Mouse (Mus musculus): Measurements from ENCODE around the gene Sik1.
A peak's percentile ranks its signal among the peaks of the same experiment; 100 is the strongest.
"Not testable (repeated sequence)": the region's sequence is repeated elsewhere in the genome, so short reads cannot be mapped to it uniquely, and the experiment has no call there.

Sik1 gene

GRCm38 (mm10) chr17:31855597-31856518, at the start of gene Sik1:
Sik1 (minus strand) TSS chr17:31855804.
- peak; percentile 100 for DNase-seq

- DNase-seq: peak; percentile 1
Observed at GRCm38 (mm10) chr17:31905201-31905790, 49.7 kb upstream of the Sik1 start.

DNA sequence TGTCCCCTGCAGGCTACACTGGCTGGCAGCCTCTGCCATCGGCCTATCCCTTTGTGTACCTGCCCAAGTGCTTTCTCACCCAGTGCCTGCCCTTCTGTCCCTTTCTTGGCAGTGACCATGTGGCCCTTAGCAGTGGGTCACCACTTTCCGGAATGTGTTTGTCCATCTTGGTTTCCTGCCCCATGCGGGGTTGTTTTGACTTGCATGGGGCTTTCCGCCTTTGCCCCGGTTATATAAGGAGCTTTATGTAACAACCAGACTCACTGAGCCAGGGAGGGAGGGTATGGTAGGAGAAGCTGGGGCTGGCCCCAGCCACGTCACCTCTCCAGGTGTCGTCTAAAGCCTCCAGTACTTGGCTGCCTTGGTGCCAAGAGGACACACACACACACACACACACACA, 48.4 kb upstream of the Sik1 start:
- peak; percentile 1 for DNase-seq

- peak; percentile 1 for DNase-seq
Observed at GRCm38 (mm10) chr17:31902630-31903198, 47.1 kb upstream of the Sik1 start.

DNA sequence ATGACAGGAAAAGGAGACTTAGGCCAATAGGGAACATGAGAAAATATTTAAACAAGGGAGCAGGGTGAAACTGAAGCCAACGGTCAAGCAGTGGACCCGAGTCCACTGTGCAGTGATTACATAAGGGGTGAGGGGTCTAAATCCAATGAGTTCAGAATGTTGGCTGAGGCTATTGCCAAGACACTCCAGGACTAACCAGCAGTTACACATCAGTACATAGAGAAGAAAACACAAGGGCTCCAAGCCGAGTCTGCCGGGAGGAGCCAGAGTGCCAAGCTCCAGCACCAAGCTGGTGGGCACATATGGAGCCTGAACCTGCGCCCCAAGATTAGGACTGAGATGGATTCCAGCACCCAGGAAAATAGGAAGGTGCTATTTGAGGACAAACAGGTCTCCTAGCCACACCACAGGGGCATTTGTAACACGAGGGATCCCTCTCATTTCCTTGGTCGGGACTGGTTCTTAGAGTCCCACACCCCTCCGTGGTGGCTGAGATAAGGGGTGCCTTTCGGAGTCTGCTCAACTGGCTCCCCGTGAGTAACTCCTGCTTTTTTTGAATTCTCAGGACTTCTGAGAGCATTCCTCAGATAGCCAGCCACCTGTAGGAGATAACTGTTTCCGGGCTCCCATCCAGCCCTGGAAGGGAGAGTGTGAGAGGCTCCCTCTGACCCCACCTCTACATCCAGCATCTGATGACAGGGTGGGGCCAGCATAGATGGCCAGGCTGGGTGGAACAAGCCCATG, 46.0 kb upstream of the Sik1 start:
- DNase-seq: no peak

DNA sequence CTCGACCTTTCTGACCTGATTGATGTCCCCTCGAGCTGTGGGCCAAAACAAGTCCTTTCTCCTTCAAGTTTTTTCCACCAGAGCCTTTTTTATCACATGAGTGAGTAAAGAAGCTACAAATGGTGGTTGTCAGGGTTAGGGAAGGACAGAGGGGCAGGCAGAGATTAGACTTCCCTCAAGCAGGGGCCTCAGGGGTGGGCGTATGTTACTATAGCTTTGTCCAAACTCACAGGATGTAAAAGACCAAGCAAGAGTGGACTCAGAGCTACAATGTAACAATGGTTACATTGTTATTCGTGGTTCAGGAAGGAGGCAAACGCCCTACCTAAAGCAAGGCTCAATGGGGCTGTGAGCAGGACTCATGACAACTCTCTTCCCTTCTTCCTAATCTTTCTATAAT, 43.3 kb upstream of the Sik1 start:
- no peak for DNase-seq

DNA sequence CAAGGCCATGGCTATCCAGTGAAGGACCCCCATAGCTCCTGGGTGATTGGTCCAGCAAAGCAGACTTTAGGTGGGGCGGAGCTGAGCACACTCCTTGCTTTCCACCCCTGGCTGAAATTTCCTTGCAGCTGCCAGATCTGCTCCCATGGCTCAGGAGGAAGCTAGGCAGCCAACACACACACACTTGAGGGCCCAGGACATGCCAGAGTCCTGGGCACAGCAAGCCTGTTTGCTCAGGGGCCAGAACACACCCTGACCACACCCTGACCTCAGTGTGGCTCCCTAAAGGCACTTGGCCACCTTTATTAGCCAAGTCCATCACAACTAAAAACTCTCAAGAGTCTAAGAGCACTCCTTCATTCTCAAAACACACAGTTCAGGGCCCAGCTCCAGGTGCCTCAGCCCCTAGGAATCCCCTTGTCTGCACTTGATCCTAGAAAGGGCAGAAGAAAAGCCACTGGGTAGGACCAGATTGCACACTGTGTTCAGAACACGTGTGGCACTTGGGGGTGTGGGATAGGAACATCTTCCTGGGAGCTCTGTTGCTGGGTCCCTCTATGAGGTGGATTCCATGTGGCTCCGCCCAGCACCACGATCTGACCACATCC, 41.7 kb upstream of the Sik1 start:
- DNase-seq: peak; percentile 1

DNA sequence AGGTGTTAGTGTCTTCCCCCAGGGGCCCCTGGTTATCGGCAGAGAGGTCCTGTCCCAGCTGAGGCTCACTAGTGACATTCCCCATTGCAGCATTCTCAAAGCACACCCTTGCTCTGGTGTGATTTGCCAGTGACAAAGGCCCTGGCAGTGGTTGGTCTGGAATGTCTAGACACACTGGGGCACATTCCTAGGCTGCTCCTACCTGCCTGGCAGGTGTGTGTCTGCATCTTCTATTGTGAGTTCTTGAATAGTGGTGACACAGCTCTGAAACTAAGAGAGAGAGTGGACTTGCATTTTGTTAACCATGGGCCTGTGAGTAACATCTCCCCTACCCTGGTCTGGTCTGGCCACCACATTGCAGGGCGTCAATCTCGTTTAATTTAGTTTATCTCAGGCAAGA, 41.1 kb upstream of the Sik1 start:
- no peak for DNase-seq

GRCm38 (mm10) chr17:31896311-31896710, 40.7 kb upstream of the Sik1 start:
- peak; percentile 1 for DNase-seq

- DNase-seq: peak; percentile 0
Observed at GRCm38 (mm10) chr17:31893371-31894060, 37.9 kb upstream of the Sik1 start.

GRCm38 (mm10) chr17:31892750-31893149, 37.1 kb upstream of the Sik1 start:
- DNase-seq: peak; percentile 34

DNA sequence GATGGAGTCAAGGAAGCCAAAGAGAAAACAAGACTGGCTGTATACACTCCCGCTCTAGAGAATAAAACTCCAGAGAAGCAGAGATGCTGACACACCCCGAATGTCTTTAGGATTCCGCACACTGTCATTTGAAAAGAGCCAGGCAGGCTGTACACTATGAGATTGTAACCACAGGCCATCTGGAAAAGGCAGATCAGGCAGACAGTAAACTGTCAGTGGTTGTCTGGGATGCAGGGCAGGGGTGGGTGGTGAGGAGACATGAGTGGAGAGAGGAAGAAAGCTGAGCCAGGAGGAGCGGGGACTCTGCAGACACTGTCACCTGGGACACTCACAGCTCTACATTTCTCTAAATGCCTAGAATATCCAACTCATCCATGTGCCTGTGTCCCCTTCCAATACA, 36.3 kb upstream of the Sik1 start:
- DNase-seq: peak; percentile 3

DNA sequence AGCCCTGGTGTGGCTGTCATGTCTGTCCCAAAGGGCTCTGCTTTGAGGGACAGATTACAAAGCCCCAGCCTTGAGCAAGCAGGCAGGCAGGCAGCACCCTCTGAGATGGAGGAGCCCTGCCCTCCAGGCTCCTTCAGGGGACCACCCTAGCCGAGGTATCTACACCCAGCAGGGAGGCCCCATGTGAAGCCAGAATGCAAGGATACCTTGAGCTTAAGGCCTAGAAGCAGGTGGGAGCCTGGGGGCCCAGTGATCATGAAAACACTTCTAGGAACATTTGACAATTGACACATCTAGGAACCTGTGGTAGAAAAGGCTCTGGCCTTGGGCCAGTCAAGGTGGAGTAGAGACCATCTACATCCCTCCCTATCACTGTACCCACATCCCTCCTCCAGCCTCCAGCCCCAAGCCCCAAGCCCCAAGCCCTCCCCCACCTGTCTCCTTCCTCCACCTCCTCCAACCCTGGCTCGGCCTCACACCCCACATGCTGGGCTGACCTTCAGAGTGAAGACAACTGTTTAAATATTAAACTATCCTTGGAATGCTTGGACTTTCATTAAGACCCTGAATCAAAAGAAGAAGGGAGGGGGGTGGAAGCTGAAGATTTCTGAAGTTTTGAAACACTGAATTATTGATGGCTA, 34.8 kb upstream of the Sik1 start:
- no peak for DNase-seq

DNA sequence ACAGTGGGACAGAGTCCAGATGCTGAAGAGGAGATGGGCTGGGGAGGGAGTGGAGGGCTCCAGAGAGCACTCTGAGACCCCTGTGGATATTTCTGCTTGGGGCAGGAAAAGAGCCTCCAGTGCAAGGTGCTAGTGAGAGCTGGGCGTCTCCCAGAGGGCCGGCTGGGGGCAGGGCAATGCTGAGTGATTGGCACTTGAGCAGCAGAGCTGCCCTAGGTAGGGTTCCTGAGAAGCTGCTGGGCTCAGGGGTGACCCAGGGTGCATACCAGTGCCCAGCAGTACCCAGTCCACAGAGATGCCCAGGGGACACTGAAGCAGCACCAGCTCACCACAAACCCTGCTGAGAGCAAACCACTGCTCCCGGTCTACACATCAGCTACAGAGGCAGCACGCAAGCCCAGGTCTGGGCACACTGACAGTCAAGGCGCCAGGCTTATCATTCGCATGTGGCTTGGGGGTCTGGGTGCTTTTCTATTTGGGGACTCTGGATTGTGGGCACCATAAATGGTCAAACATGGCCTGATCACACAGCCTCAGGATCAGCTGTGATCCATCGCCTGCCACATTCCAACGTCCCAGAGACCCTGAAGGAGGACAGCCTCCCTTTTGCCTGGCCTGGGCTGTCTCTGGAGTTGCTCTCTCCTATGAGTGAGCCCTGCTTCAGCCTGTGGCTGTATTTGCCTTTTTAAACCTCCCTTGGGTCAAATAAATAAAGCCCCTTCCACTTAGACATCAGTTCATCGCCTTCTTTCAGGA, 34.0 kb upstream of the Sik1 start:
- DNase-seq: no peak

DNA sequence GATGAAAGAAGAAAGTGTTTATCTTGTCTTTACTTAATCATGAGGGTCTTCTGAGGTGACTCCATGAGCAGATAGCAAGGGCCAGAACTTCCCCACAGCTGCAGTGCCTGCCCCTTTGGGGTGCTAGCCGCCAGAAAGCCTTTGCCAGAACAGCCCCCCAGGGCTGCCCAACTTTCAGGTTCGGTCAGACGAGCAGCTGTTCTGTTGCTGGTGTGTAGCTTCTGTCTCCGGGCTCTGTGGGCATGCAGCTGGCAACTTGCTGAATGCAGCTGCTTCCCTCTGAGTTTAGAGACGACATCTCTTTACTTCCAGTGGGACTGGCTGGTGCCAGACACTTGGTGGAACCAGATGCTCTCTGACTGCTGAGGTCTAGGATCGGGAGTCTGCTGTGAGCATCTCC, 32.9 kb upstream of the Sik1 start:
- DNase-seq: no peak

- not testable (repeated sequence) for DNase-seq
Observed at GRCm38 (mm10) chr17:31884676-31885075, 29.1 kb upstream of the Sik1 start.

DNA sequence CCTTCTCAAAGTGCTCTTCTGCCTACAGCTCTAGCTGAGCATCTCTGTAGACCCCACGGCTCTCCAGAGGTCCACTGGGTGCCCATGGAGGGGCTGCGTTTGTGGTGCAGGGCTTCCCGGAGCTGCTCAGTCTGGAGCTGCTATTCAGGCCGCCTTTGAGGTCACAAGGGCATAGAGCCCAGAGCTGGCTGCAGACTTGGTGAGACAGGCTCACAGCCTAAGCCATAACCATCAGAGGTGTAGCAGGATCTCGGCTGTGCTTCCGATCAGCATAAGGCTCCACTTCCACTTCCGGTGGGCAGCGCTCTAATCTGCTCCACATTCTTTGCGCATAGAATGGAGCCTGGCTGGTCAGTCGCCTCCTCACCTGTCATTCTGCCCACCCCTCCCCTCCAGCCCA, 23.8 kb upstream of the Sik1 start:
- peak; percentile 1 for DNase-seq

- peak; percentile 17 for DNase-seq
Observed at GRCm38 (mm10) chr17:31877650-31878141, 22.1 kb upstream of the Sik1 start.

DNA sequence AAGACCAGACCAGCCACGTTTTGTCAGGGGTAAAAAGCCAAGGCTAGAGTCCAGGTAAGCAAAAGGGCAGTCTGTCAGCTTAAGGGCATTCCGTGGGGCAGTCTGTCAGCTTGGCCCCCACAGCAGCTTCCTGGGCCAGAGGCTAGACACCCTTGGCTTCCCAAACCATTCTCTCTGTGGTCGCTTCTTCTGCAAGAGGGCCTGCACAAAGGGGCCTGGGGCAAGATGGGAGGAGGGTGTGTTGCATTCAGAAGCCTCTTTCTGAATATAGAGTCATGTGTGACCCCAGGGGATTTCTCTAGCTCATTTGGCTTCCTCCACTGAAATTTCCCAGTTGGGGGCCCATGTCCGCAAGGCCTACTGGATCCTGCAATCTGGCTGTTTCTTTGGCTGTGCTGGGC, 21.6 kb upstream of the Sik1 start:
- peak; percentile 2 for DNase-seq

DNA sequence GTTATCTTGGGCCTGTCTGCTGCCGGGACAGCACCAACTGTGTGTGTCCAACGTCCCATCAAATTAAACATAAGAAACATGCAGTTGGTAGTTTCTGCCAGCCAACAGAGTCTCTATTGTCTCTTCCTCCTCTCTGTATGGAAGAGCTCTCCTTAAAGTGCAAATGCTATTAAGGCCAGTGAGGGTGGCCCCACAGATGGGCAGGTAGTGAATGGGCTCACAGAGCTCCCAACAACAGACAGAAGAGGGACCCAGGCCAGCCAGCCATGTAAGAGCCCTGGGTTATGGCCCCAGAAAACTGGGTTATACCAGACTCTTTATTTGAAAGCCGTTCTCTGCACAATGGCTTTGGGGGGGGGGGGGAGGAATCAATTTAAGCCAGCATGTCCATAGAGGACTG, 21.2 kb upstream of the Sik1 start:
- peak; percentile 3 for DNase-seq

All from right cerebral cortex, postnatal 4 days (tissue).